Mouse (Mus musculus): ENCODE results near the gene Rora. TPM values are rescaled to one million over a fixed set of nuclear protein-coding genes. Genes with fewer than 3 reads are reported as not detected.

The Rora gene
- polyA plus RNA-seq, 1 experiment from 2014 or later: 6.5 TPM

DNA sequence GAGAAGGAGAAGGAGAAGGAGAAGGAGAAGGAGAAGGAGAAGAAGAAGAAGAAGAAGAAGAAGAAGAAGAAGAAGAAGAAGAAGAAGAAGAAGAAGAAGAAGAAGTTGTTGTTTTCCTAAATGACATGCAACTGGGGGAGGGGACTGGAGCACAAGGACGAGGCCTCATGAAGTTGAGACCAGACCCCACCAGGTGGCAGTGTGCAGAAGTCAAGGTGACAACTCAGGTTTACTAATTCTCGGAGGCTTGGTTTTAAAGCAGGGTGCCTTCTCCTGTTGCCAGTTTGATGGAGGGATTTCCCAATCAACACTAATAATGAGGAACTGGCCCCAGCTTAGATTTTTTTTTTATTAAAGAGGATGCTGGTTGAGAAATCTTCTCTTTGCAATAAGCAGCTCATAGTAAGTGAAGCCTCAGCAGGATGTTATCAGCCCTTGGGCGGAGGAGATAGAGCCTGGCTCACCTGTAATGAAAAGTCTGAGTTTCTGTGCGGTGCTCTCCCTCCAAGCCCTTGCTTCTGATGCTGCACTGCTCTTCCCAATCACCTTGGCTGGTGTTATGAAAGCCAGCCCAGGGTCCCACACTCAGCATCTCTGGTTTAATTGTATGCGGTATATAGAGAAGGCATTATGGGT lies 303.5 kb downstream of the Rora start:
- H3K27ac ChIP-seq (ENCODE audit: low read depth, low read length): no peak overlapping the region
- WGBS (ENCODE audit: insufficient replicate concordance): 49% methylated on average over 5 of the region's 5 CpGs
- no peak for ATAC-seq (replicated peaks; ENCODE audit: insufficient number of reproducible peaks, low FRiP score, low TSS enrichment)
- no peaks in the 10 kb centered on the region for H3K27me3 ChIP-seq (ENCODE audit: control insufficient read depth, insufficient read depth, low read length)
- H3K9me3 ChIP-seq (replicated peaks; ENCODE audit: control insufficient read depth, low read length): no peaks in the 10 kb centered on the region
- H3K4me2 ChIP-seq: no peak overlapping the region
- no peak overlapping the region for H3K4me3 ChIP-seq (ENCODE audit: low read depth, low read length)
- no peaks in the 10 kb centered on the region for H3K36me3 ChIP-seq (ENCODE audit: control insufficient read depth, insufficient read depth, low read length)
- H3K4me1 ChIP-seq (ENCODE audit: control insufficient read depth, insufficient read depth, low read length): no peaks in the 10 kb centered on the region
- no peak overlapping the region for H3K9ac ChIP-seq (ENCODE audit: low read depth, low read length)

DNA sequence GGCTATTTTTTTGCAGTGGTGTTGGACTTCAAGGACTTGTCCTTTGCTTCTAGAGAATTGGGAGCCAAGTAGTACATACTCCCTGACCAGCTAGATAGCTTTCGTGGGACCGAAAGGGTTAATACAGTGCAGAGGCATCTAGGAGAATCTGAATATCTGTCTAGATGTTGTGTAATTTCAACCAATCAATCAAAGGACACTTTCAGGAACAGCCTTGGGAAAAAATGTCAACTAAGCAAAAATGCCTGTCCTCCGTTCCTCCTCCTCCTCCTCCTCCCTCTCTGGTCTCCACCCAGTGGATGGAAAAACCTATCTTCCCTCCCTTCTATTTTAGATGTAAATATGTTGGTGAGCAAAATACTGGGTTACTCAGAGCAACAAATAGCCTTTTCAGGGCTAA lies 304.2 kb downstream of the Rora start:
- no peak for ATAC-seq (replicated peaks; ENCODE audit: insufficient number of reproducible peaks, low FRiP score, low TSS enrichment)
- Histone ChIP-seq H3K27me3 (ENCODE audit: control insufficient read depth, insufficient read depth, low read length) (no peaks in the 10 kb centered on the region), H3K9me3 (replicated peaks; ENCODE audit: control insufficient read depth, low read length) (no peaks in the 10 kb centered on the region), H3K36me3 (ENCODE audit: control insufficient read depth, insufficient read depth, low read length) (no peaks in the 10 kb centered on the region), H3K9ac (ENCODE audit: low read depth, low read length) (no peak overlapping the region), H3K27ac (ENCODE audit: low read depth, low read length) (no peak overlapping the region), H3K4me2 (no peak overlapping the region), H3K4me3 (ENCODE audit: low read depth, low read length) (no peak overlapping the region), H3K4me1 (ENCODE audit: control insufficient read depth, insufficient read depth, low read length) (no peaks in the 10 kb centered on the region)
- 88% methylated on average over 3 of the region's 3 CpGs for WGBS (ENCODE audit: insufficient replicate concordance)

DNA sequence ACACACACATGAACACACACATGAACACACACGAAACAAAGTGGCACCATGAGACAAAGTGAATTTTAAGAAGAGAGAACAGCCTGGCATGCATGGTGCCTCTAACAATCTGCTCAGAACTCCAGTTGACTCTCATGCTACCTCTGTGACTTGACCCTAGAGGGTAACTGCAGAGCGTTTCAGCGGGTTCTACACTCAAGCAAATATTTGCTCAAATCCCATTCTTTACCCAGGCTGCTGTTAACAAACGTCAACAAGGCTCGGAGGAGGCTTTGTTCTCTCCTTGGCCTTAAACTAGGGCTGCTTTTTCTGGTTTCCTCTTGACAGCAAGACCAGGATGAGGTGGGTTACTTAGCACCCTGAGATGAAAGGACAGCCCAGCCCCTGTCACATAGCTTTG lies 305.3 kb downstream of the Rora start:
- H3K27me3 ChIP-seq (ENCODE audit: control insufficient read depth, insufficient read depth, low read length): no peaks in the 10 kb centered on the region
- 57% methylated on average over 5 of the region's 5 CpGs for WGBS (ENCODE audit: insufficient replicate concordance)
- no peak overlapping the region for H3K27ac ChIP-seq (ENCODE audit: low read depth, low read length)
- no peaks in the 10 kb centered on the region for H3K4me1 ChIP-seq (ENCODE audit: control insufficient read depth, insufficient read depth, low read length)
- no peak overlapping the region for H3K4me3 ChIP-seq (ENCODE audit: low read depth, low read length)
- H3K9me3 ChIP-seq (replicated peaks; ENCODE audit: control insufficient read depth, low read length): no peaks in the 10 kb centered on the region
- ATAC-seq (replicated peaks; ENCODE audit: insufficient number of reproducible peaks, low FRiP score, low TSS enrichment): no peak
- H3K36me3 ChIP-seq (ENCODE audit: control insufficient read depth, insufficient read depth, low read length): no peaks in the 10 kb centered on the region
- no peak overlapping the region for H3K4me2 ChIP-seq
- H3K9ac ChIP-seq (ENCODE audit: low read depth, low read length): no peak overlapping the region

DNA sequence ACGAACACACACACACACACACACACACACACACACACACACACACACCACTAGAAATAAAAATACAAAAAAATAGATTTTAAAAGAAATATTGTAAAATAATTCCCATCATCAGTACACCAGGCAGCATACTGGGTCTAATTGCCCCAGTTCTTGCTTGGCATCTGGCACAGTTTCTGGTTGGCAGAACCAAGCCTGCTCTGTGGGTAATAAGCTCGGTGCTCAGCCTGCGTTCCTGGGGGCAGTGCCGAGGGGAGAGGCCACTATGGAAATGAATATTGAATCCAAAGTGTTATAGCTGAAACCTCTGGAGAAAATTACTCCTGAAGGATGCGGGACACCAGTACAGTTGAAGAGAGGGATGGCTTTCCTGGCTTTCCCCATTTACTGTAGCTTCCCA lies 310.3 kb downstream of the Rora start:
- Histone ChIP-seq H3K27me3 (ENCODE audit: control insufficient read depth, insufficient read depth, low read length) (no peaks in the 10 kb centered on the region), H3K27ac (ENCODE audit: low read depth, low read length) (no peak overlapping the region), H3K9ac (ENCODE audit: low read depth, low read length) (no peak overlapping the region), H3K4me2 (no peak overlapping the region), H3K4me1 (ENCODE audit: control insufficient read depth, insufficient read depth, low read length) (no peaks in the 10 kb centered on the region), H3K9me3 (replicated peaks; ENCODE audit: control insufficient read depth, low read length) (no peaks in the 10 kb centered on the region), H3K36me3 (ENCODE audit: control insufficient read depth, insufficient read depth, low read length) (no peaks in the 10 kb centered on the region), H3K4me3 (ENCODE audit: low read depth, low read length) (no peak overlapping the region)
- ATAC-seq (replicated peaks; ENCODE audit: insufficient number of reproducible peaks, low FRiP score, low TSS enrichment): no peak
- 91% methylated on average over 5 of the region's 5 CpGs for WGBS (ENCODE audit: insufficient replicate concordance)

DNA sequence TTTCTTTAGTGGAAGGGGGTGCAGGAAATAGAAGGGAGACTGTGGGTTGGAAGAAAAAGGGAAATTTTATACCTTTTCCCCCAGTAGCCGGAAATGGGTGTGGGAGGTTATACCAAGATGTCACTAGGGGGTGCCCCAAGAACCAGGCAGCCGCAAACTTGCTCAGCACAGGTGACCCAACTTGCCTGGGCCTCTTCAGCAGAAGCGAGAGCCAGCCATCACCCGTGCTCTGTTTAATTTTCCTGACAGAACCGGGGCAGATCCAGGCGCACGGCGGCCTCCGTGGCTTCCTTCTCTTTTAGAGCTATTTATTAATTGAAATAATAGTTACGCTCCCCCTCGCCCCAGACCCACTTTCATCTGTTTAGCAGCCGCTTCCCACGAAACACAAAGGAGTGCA lies 313.0 kb downstream of the Rora start:
- Histone ChIP-seq H3K9me3 (replicated peaks; ENCODE audit: control insufficient read depth, low read length) (no peaks in the 10 kb centered on the region), H3K36me3 (ENCODE audit: control insufficient read depth, insufficient read depth, low read length) (no peaks in the 10 kb centered on the region), H3K4me1 (ENCODE audit: control insufficient read depth, insufficient read depth, low read length) (no peaks in the 10 kb centered on the region), H3K9ac (ENCODE audit: low read depth, low read length) (no peak overlapping the region), H3K4me3 (ENCODE audit: low read depth, low read length) (no peak overlapping the region), H3K27me3 (ENCODE audit: control insufficient read depth, insufficient read depth, low read length) (no peaks in the 10 kb centered on the region), H3K4me2 (no peak overlapping the region), H3K27ac (ENCODE audit: low read depth, low read length) (no peak overlapping the region)
- no peak for ATAC-seq (replicated peaks; ENCODE audit: insufficient number of reproducible peaks, low FRiP score, low TSS enrichment)
- 54% methylated on average over 13 of the region's 13 CpGs for WGBS (ENCODE audit: insufficient replicate concordance)

DNA sequence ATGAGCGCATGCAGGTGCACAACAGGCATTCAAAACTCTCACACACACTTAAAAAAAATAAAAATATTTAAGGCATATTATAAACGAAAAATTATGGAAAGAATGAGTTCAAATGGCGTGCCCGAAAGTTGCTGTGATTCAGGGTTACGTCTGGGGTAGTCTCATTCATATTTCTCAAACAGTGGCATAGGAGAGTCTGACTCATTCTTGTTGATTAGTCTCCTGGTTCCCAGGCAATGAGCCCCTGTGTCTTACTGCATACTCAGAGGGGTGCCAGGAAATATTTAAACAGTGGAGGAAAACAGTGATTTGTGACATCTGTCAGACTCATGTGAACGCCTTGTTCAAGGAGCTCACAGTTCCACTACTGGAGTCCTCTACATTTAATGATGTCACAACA lies 316.5 kb downstream of the Rora start:
- 78% methylated on average over 6 of the region's 6 CpGs for WGBS (ENCODE audit: insufficient replicate concordance)
- no peaks in the 10 kb centered on the region for H3K4me1 ChIP-seq (ENCODE audit: control insufficient read depth, insufficient read depth, low read length)
- no peaks in the 10 kb centered on the region for H3K36me3 ChIP-seq (ENCODE audit: control insufficient read depth, insufficient read depth, low read length)
- H3K9ac ChIP-seq (ENCODE audit: low read depth, low read length): no peak overlapping the region
- no peaks in the 10 kb centered on the region for H3K9me3 ChIP-seq (replicated peaks; ENCODE audit: control insufficient read depth, low read length)
- no peak overlapping the region for H3K4me2 ChIP-seq
- no peak overlapping the region for H3K4me3 ChIP-seq (ENCODE audit: low read depth, low read length)
- no peak for ATAC-seq (replicated peaks; ENCODE audit: insufficient number of reproducible peaks, low FRiP score, low TSS enrichment)
- H3K27me3 ChIP-seq (ENCODE audit: control insufficient read depth, insufficient read depth, low read length): no peaks in the 10 kb centered on the region
- H3K27ac ChIP-seq (ENCODE audit: low read depth, low read length): no peak overlapping the region

DNA sequence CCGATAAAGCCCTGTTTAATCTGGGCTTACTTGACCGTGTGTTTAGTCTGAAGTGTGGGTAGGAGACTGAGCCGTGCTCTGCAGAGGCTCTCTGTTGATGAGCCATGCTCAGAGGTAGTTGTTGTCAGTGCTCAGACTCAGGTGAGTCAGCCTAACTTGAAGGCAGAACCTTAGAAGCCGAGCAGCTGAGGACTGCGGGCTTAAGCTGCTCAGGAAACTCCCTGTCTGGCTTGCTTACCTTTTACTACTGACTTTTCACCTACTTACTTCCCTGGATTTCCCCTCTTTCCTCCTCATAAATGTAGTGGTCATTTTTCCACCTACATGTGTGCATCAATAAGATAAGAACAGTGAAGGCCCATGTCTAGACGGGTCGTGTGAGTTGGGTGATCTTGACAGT lies 318.7 kb downstream of the Rora start:
- H3K9ac ChIP-seq (ENCODE audit: low read depth, low read length): no peak overlapping the region
- H3K4me3 ChIP-seq (ENCODE audit: low read depth, low read length): no peak overlapping the region
- no peaks in the 10 kb centered on the region for H3K4me1 ChIP-seq (ENCODE audit: control insufficient read depth, insufficient read depth, low read length)
- no peak overlapping the region for H3K27ac ChIP-seq (ENCODE audit: low read depth, low read length)
- no peaks in the 10 kb centered on the region for H3K36me3 ChIP-seq (ENCODE audit: control insufficient read depth, insufficient read depth, low read length)
- no peak for ATAC-seq (replicated peaks; ENCODE audit: insufficient number of reproducible peaks, low FRiP score, low TSS enrichment)
- no peaks in the 10 kb centered on the region for H3K9me3 ChIP-seq (replicated peaks; ENCODE audit: control insufficient read depth, low read length)
- H3K27me3 ChIP-seq (ENCODE audit: control insufficient read depth, insufficient read depth, low read length): no peaks in the 10 kb centered on the region
- no peak overlapping the region for H3K4me2 ChIP-seq
- WGBS (ENCODE audit: insufficient replicate concordance): 67% methylated on average over 7 of the region's 7 CpGs

DNA sequence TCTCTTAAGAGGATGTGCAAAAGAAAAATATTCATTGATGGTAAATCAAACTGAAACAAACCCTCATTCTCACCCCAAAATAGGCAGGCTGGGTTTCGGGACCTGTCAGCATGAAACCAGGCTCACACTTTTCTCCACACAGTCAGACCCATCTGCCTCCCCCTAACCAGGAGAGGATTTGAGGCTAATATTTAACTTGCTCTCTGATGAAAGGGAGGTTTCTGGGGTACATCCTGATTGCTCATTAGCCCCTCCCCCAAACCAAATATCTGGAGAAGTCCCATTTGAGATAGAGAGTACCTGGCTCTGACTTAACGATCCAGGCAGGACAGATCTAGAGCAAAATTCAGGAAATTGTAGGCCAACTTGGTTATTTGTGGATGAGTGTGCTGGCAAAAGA lies 320.9 kb downstream of the Rora start:
- ATAC-seq (replicated peaks; ENCODE audit: insufficient number of reproducible peaks, low FRiP score, low TSS enrichment): no peak
- Histone ChIP-seq H3K9ac (ENCODE audit: low read depth, low read length) (no peak overlapping the region), H3K36me3 (ENCODE audit: control insufficient read depth, insufficient read depth, low read length) (no peaks in the 10 kb centered on the region), H3K4me1 (ENCODE audit: control insufficient read depth, insufficient read depth, low read length) (no peaks in the 10 kb centered on the region), H3K4me2 (no peak overlapping the region), H3K27me3 (ENCODE audit: control insufficient read depth, insufficient read depth, low read length) (no peaks in the 10 kb centered on the region), H3K4me3 (ENCODE audit: low read depth, low read length) (no peak overlapping the region), H3K27ac (ENCODE audit: low read depth, low read length) (no peak overlapping the region), H3K9me3 (replicated peaks; ENCODE audit: control insufficient read depth, low read length) (no peaks in the 10 kb centered on the region)
- WGBS (ENCODE audit: insufficient replicate concordance): 75% methylated on average over 2 of the region's 2 CpGs

DNA sequence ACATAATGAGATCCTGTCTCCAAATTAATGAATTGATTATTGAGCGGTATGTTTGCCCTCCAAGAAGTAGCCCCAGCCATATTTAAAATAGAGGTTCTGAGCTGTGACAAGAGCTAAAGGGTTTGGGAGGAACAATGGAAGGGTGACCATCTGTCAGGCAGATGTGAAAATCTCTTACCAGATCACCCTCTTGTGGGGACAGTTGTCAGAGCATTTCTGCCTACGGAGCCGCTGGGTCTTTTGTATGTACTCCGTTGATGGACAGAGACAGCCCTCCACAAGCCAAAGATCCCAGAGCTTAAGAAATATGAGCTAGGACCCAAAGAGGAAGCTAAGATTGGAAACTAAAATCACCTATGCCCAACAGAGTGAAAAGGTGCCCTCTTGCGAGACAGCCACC lies 322.6 kb downstream of the Rora start:
- Histone ChIP-seq H3K36me3 (ENCODE audit: control insufficient read depth, insufficient read depth, low read length) (no peaks in the 10 kb centered on the region), H3K4me3 (ENCODE audit: low read depth, low read length) (no peak overlapping the region), H3K27ac (ENCODE audit: low read depth, low read length) (no peak overlapping the region), H3K9ac (ENCODE audit: low read depth, low read length) (no peak overlapping the region), H3K4me2 (no peak overlapping the region), H3K9me3 (replicated peaks; ENCODE audit: control insufficient read depth, low read length) (no peaks in the 10 kb centered on the region), H3K27me3 (ENCODE audit: control insufficient read depth, insufficient read depth, low read length) (no peaks in the 10 kb centered on the region), H3K4me1 (ENCODE audit: control insufficient read depth, insufficient read depth, low read length) (no peaks in the 10 kb centered on the region)
- ATAC-seq (replicated peaks; ENCODE audit: insufficient number of reproducible peaks, low FRiP score, low TSS enrichment): no peak
- 59% methylated on average over 5 of the region's 5 CpGs for WGBS (ENCODE audit: insufficient replicate concordance)
